8 mouse cellular contexts compared by ENCODE assay signal in genomic region chr3:60762874-60763273, GRCm38 (mm10).
DNase-seq lines count a peak whose midpoint lies in the region; ATAC-seq and TF ChIP-seq lines count a peak whose summit lies in the region.

No protein-coding gene starts in this region.

- peak; percentile 68 for TF ChIP-seq CTCF in left cerebral cortex, adult 2 months (IDR thresholded peaks at IDR 0.05)

- H3K4me2 ChIP-seq in midbrain, embryonic 13.5 days (replicated peaks) = no peak overlapping the region

- no peaks in the 10 kb centered on the region for H3K4me1 ChIP-seq in midbrain, embryonic 13.5 days (replicated peaks)

- DNase-seq in spleen, adult 12 weeks (ENCODE audit: low spot score) = peak; percentile 21
- no peak for DNase-seq in spleen, postnatal 36 days (ENCODE audit: low spot score in 2 of 2)
- peak; percentile 29 for DNase-seq in gastrocnemius, postnatal 10 days
- DNase-seq in left cerebral cortex, adult 2 months (ENCODE audit: extremely low spot score in 1 of 2, low spot score in 2 of 2) = no peak
- DNase-seq in ovary, postnatal 14 days (ENCODE audit: low spot score) = no peak

- H3K36me3 ChIP-seq in midbrain, embryonic 13.5 days = no peaks in the 10 kb centered on the region

- intact Hi-C loops in left cerebral cortex, adult 2 months (cut with DNase I) = loop anchor here (10.0 kb wide), 1 partner anchor 888 kb away; no protein-coding TSS in a partner anchor

- WGBS in midbrain, embryonic 13.5 days = 71% methylated on average over 4 of the region's 4 CpGs

- H3K4me3 ChIP-seq in left cerebral cortex, adult 2 months = no peak overlapping the region
- no peak overlapping the region for H3K4me3 ChIP-seq in midbrain, embryonic 13.5 days (replicated peaks)

- no peak overlapping the region for H3K27ac ChIP-seq in left cerebral cortex, adult 2 months
- no peak overlapping the region for H3K27ac ChIP-seq in midbrain, embryonic 13.5 days

- H3K9ac ChIP-seq in midbrain, embryonic 13.5 days (replicated peaks) = no peak overlapping the region

- no peaks in the 10 kb centered on the region for H3K9me3 ChIP-seq in midbrain, embryonic 13.5 days

- no peaks in the 10 kb centered on the region for H3K27me3 ChIP-seq in midbrain, embryonic 13.5 days

- ATAC-seq in activated CD4-positive, CD25-positive, alpha-beta regulatory T cell, adult 4 months = peak; percentile 68
- ATAC-seq in common myeloid progenitor, adult 5-6 weeks (replicated peaks; ENCODE audit: low read depth, poor library complexity, severe bottlenecking) = peak; percentile 94
- 0 out of 2 replicates have a peak, but pooled peaks have one; percentile 24 for ATAC-seq in midbrain, embryonic 13.5 days

Comparison
In these comparisons a context has a peak if more than half of its experiments do, and no peak if none do; other contexts are left out.
1. DNase-seq: peak in spleen, adult 12 weeks (single experiment) and gastrocnemius, postnatal 10 days (single experiment); none in spleen, postnatal 36 days (0 of 2), left cerebral cortex, adult 2 months (0 of 2) and ovary, postnatal 14 days (single experiment).
2. ATAC-seq: peak in every context shown above with its lines; median percentile 94 in common myeloid progenitor, adult 5-6 weeks; 68 in activated CD4-positive, CD25-positive, alpha-beta regulatory T cell, adult 4 months; 24 in midbrain, embryonic 13.5 days.